Mouse (Mus musculus) thymus, adult 2 months (tissue): ENCODE results near the gene Bend3.

Source experiments
- CTCF ChIP-seq: fragments of 200-500 bp; IDR thresholded peaks from 2 replicates; pipeline ENCODE4 v1.5.1; 2012; ENCODE audit warnings: mild to moderate bottlenecking, control low read depth, low read length, moderate library complexity, borderline replicate concordance; ENCODE audit not compliant: control insufficient read depth, poor library complexity, insufficient read depth; ENCODE audit errors: extremely low read depth
- POLR2A ChIP-seq: fragments of 200-500 bp; IDR thresholded peaks from 2 replicates; pipeline ENCODE4 v1.6.1; 2012; ENCODE audit warnings: mild to moderate bottlenecking, low read length, control low read depth, moderate library complexity; ENCODE audit not compliant: control insufficient read depth, poor library complexity, insufficient read depth; ENCODE audit errors: extremely low read depth

DNA sequence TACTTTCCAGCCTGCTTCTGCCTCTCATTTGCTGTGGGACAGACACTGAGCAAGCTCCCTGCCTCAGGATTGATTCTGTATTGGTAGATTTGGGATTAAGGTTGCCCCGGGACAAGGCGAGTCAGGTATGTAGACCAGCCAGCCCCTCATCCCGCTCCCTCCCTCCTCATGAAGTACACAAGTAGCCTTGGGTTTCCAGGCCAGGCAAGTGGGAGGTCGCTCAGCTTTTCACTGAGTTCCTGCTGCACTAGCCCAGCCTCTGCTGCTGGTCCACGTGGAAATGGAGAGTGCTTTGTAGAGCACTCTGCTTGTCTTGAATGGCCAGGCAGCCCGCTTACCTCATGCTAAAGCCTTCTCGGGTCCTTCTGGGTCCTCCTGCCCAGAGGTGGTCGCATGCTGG lies 11.4 kb downstream of the Bend3 start:
- TF ChIP-seq POLR2A, result no peak
- no peak for TF ChIP-seq CTCF
